Mouse (Mus musculus) fat pad, adult 2 months (tissue): ENCODE data around the gene Aff4.
"Not testable (repeated sequence)": the region's sequence is repeated elsewhere in the genome, so short reads cannot be mapped to it uniquely, and the experiment has no call there.

Experiments used
- DNase-seq: peaks from one replicate; pipeline ENCODE4 v3.0.0-alpha.2; 2011; ENCODE audit warnings: low read depth, low spot score; ENCODE audit errors: extremely low read depth

The Aff4 gene

DNA sequence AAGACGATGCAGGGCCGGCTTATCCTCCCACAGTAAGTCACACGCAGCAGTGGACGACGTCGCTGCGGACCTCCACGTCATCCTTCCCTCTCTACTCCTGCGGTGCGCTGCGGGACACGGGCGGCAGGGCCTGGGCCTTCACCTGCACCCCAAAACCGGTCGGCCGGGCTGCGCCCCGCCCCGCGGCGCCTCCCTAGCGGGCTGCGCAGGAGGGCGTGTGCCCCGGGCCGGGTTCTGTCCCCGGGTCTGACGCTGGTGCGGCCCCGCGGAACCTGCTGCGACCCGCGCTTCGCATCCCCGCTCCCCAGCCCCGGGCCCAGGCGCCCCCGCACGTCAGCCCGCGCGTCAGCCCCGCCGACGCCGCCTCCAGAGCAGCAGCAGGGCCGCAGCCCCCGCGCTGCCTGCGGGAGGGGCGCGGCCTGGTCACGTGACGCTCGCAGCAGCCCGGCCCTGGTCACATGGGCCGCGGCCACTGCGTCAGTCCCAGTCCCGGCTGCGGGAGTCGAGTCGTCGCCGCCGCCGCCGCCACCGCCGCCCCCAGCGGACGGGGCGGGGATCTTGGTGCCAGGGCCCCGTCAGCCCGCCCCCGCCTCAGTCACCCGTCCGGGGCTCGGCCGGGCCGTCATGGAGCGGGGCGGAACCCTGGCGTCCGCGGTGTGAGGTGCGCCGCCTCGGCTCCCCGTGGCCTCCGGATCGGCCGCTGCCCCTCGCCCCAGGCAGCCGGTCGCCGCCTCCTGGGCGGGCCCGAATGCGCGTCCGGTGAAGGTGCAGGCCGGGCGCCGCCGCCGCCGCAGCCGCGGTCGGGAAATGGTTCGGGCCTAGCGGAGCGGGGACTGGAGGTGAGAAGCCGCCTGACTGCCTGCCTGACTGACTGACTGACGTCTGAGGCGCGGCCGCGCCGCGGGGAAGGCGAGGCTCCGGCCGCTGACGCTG lies at the start of gene Aff4:
TSS of gene Aff4 (plus strand) at position 543 of the 933 bp plus-strand sequence.
- DNase-seq: no peak

DNA sequence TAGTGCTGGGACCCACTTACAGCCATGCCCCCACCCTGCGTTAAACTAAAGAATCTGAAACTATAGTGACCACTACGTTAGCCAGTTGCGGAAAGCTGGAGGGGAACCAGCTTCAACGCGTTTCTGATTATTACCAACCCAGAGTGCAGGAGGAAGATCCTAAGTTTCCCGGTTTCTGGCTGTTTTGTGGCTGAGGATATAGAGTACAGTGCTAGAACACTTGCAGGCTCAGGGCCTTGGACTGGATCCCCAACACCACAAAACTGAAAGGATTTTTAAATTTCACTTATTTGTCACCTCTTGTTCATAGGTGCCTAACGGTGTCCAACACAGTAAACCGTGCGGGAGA lies 49.5 kb upstream of the Aff4 start:
- no peak for DNase-seq

DNA sequence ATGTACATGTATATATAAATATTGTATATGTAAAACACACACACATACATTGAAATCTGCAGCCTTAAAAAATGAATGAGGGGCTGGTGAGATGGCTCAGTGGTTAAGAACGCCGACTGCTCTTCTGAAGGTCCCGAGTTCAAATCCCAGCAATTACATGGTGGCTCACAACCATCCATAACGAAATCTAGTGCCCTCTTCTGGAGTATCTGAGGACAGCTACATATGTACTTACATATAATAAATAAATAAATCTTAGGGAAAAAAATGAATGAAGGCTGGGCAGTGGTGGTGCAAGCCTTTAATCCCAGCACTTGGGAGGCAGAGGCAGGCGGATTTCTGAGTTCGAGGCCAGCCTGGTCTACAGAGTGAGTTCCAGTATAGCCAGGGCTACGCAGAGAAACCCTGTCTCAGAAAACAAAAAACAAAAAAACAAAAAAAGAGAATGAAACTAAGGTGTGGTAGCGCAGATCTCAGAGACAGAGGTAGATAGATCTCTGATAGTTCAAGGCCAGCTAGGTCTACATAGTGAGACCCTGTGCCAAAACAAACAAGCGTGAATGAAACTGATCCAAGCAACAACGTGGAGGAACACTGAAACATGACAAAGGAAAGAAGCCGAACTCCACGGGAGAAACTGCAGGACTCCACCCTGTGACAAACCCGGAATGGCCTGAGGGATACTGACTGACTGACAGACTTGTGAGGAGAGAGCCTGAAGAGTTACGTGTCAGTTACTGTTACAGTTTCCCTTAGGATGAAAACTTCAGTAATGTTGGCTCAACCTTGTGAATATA lies 46.4 kb upstream of the Aff4 start:
- DNase-seq: no peak

DNA sequence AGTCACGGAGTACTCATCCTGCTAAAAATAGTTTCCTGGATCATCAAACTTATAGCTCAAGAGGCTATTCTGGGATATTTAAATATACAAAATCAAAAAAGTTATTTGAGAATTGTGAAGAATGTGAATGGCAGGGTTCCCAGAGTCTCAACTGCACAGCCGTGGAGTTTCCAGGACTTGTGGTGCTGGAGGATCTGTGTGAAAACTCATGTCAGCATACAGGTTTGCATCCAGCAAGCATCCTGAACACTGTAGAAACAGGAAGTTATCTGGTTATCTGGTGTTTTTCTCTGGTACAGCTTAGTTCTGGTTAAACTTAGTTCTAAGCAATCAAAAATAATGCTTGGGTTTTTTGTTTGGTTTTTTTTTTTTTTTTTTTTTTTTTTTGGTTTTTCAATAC lies 43.7 kb upstream of the Aff4 start:
- no peak for DNase-seq

DNA sequence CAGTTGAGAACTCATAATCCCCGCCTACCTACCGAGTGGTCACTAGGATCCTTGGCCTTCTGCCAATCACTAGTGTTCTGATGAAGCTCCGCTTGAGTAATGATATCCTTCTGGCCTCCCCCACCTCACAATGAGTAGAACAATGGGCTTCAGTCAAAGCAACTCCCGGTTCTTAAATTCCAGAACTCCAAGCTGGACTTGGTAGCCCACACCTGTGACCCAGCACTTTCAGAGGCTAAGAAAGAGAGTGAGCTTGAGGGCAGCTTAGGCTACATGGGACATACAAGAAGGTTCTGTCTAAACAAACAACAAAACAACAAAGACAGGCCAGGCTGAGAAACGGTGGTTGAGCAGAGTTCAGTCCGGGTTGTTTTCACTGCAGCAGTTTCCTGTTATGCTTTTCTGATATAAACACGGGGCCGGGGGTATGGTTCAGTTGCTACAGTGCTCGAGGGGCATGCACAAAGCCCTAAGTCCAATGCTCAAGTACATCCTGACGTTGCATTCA lies 43.0 kb upstream of the Aff4 start:
- no peak for DNase-seq

DNA sequence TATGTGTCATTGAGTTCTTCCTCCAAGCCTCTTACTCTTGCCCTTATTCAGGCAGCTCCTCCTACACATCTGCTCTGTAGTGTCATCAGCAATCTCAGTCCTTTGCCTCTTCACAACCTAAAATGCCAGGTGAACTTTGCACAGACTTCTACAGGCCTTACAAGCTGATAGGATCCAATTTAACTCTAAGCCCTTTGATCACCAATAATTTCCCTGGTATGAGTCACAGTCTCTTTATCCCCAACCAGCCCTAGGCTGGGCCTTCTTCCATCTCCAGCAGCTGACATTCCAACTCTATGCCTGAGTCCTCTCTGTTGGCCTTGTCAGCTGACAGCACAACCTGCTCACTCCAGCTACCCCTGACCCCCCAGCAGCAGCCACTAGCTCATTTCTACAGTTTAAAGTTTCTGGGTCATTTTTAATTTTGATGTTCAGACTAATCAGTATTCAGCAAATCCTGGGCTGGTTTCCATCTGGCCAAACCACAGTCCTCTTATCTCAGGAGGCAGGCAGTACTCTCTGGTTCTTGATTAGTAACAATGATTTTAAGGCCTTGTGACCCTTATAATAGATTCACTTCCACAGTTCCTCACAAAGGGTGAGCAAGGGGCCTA lies 42.3 kb upstream of the Aff4 start:
- DNase-seq: peak; percentile 90

DNA sequence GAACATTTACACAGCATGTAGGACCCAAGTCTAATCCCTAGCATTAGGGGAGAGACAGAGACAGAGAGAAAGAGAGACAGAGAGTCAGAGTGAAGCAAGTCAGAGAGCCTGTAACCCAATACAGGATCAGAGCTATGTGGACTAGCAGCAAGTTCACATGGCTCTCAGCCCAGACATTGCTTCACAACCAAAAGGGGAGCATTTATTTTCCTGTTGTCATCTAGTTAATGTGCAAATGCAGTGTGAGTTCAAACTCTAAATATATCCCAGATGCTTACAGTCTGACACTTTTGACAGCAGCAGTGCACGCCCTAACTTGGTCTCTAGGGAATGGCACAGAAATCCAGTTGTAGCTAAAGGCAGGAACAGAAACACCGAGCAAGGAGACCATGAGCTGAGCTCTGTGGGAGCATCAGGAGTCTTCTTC lies 41.7 kb upstream of the Aff4 start:
- DNase-seq: peak; percentile 84

DNA sequence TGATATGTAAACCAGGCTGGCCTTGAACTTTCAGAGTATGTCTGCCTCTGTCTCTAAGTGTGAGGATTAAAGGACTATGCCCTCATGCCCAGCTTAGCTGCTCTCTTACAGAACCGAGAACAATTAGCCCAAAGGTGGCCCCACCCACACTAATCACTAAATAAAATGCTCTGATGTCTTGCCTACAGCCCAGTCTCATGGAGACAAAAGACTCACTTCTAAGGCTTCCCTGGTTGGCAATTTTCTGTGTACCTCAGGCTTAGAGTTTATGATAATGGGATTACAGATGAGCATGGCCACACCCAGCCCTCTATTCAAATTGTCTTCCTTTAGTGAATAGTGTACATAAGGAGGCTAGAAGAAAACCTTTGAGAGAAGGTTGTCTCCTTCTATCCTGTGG lies 39.2 kb upstream of the Aff4 start:
- no peak for DNase-seq

DNA sequence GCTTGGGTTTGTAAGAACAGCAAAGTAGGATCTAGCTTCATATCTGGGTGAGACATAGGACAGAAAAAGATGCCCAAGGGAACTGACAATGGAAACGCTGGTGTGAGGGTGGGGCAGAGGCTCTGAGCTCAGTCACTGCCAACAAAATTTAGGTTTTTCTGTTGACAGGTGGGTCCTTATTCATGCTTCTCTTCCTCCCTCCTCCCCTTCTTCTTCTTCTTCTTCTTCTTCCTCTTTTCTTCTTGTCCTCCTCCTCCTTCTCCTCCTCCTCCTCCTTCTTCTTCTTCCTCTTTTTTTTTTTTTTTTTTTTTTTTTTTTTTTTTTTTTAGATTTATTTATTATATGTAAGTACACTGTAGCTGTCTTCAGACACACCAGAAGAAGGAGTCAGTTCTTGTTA lies 37.8 kb upstream of the Aff4 start:
- not testable (repeated sequence) for DNase-seq

DNA sequence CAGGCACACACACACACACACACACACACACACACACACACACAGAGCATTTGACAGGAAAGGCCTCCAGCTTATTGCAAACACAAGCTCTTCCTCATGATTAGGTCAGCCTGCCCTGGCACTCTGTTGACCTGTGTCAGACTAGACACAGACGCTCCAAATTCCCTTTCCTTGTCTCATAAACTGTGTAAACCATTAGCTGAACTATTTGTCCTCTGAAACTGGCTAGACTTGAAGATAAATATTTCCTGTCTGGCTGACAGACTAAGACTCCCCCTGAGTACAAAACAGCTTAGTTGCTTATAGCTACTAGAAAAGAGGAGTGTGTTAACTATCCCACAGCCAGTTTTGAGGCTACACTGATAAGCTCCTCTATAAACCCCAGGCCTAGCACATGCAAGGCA lies 35.9 kb upstream of the Aff4 start:
- no peak for DNase-seq

DNA sequence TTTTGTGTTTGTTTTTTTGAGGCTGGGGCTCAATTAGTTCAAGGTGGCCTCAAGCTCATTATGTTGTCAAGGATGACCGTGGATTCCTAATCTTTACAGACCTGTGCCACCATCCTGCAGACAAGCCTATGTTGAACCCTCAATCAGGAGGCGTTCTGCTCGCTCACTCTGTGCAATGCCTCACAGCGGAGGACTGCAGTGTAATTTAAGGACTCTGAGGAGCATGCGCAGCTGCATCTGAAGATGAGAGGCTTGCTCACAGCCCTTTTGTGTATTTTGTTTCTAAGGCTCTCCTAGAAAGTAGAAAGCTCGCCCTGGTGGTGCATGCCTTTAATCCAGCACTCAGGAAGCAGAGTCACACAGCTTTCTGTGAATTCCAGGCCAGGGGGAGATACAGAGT lies 33.6 kb upstream of the Aff4 start:
- DNase-seq: no peak

DNA sequence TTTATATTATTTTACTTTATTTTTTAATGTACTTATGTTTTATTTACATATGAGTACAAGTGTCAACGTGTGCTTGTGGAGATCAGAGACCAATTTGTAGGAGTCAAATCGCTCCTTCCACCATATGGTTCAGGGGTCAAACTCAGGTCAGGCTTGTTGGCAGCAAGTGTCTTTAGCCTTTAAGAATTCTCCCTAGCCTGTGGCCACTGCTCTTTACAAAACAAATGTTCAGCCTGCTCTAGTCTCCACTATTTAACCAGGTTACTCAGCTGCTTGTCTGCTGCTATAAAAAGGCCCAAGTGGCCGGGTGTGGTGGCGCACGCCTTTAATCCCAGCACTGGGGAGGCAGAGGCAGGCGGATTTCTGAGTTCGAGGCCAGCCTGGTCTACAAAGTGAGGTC lies 32.6 kb upstream of the Aff4 start:
- no peak for DNase-seq

DNA sequence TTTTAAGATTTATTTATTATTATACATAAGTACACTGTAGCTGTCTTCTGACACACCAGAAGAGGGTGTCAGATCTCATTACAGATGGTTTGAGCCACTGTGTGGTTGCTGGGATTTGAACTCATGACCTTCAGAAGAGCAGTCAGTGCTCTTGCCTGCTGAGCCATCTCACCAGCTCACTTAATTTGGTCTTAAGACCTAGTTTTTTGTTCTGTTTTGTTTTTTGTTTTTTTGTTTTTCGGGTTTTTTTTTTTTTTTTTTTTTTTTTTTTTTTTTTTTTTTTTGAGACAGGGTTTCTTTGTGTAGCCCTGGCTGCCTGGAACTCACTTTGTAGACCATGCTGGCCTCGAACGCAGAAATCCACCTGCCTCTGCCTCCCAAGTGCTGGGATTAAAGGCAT lies 32.1 kb upstream of the Aff4 start:
- DNase-seq: not testable (repeated sequence)

DNA sequence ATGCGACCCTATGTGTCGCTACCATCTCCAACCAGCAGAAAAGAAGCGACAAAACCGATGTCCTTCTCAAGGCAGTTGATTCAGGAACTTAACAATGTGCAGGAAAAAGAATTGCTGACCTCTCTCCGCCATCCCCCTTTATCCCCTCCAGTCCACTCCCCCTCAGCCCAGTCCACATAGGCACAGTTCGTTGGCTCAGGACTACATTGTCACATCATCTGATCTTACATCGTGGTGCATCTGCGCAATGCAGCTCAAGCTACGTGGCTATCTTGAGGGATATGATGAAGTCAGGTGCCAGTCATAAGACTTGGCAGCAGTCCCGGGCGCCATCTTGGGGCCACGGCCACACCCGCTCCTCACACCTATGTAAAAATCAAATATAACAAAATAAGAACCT lies 30.8 kb upstream of the Aff4 start:
- DNase-seq: not testable (repeated sequence)

DNA sequence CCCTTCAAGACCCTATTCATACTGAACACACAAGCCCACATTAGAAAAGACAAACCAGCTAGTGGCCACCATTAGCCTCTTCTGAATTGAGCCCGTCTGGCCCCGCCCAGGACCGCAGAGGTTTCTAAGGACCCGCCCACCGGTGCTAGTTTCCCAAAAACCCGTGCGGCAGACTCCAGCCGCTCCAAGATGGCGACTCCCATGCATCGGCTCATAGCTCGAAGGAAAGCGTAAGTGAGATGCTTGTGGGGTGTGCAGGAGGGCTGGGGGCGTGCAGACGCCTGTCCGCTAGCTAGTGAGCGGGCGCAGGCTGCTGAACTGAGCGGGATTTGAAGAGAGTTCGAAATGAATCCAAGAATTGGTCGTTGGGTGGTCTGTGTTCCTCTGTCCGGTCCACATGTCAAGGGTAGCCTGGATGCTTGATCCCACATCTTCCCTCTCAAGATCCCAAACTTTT lies 26.1 kb upstream of the Aff4 start, which contains the start of gene Zcchc10:
TSS of gene Zcchc10 (plus strand) at position 168 of the 457 bp plus-strand sequence.
- DNase-seq: no peak

DNA sequence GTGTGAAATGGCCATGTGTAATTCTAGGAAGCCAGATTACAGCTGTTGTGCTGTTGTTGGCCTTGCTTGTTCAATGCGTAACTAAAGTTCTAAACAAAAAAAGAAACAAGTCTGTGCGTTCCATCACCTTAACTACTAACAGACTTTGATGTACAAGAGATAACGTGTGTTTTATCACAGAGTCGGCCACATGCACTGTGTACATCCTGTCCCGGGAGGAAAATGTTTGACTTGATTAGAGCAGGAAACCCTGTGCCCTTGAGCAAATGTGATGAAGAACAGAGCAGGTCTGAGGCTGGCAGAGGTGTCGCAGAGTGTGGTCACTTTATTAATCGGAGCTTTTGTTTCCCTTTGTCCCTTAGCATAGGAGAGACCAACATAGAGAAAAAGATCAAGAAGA lies 20.3 kb upstream of the Aff4 start:
- DNase-seq: no peak

DNA sequence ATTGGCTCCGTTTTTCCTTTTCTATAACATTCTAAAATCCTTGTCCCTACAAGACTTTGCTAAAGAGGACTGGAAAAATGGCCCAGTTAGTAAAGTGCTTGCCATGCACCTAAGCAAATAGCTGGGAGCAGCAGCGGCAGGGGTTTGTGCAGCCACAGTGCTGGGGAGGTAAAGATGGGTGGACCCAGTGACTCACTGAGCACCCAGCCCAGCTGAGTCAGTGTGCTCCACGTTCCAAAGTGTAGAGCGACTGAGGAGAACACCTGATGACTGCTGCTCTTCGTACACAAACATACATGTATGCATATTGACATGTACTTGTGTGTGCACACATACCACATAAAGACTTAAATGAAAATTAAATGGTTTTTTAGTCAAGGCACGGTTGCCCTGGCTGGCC lies 19.5 kb upstream of the Aff4 start:
- no peak for DNase-seq

DNA sequence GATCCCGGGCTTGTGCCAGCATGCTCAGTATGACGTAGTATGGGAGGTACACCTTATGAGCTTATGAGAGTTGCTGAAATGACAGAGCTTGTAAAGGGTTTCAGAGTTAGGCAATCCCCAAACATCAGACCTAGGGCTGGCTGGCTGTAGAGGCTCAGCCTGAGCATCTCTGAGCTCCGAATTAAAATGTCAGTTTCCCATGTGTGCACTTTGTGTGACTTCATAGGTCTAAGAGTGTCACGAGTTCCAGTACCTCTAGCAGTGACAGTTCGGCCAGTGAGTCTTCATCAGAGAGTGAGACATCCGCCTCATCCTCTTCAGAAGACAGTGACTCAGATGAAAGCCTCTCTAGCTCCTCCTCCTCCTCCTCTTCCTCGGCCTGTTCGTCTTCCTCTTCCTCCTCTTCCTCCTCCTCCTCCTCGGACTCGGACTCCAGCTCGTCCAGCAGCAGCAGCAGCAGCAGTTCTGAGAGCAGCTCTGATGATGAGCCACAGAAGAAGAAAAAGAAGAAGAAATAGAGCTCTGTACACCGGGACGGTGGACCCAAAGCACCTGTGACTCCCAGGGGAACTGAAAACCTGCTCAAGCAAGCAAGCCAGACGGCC lies 18.5 kb upstream of the Aff4 start:
- no peak for DNase-seq

DNA sequence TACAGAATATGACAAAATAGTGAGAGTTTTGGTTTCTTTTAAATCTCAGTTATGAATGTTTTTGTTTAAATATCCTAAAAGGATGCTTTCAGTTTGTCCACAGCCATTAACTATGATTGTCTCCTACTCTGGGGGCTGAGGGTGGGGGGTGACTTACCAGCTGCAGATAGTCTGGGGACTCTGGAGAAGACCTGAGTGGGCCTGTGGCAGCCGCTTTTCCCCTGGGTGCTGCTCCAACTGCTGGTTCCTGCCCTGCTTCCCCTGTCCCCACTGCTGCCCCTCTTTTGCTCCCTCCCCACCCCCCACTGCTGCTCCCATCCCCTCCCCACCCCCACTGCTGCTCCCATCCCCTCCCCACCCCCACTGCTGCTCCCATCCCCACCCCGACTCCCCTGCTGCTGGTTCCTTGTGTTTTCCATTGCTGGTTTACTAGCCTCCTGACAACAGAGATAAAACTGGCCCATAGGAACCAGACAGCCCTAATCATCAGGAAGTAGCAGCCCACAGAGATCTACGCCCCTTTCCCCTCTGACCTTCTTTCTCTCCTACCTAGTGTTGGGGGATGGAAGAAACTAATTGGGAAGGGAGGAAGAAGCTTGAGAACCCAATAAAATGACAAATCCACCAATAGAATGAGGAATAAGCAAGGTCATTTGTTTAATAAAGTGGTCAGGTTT lies 15.0 kb upstream of the Aff4 start:
- no peak for DNase-seq

DNA sequence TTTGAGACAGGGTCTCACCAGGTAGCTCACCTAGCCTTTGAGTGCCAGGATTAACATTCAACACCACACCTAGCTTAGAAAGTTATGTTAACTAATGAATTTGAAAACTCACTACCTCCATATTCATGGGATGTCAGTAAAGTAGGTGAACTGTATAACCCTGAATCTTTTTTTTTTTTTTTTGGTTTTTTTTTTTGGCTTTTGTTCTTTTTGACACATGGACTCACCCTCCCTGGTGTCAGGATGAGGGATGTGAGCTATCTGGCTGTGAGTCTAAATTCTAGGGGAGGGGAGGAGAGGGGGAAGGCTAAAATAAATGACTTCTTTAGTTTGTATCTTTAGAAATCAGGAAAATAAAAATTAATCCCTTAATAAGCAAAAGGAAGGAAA lies 14.5 kb upstream of the Aff4 start:
- DNase-seq: no peak
